Mouse (Mus musculus) liver, postnatal 0 days (tissue): ENCODE data around the gene Tbx5. TPM values are rescaled to one million over a fixed set of nuclear protein-coding genes. Genes with fewer than 3 reads are reported as not detected.

ENCODE experiments used
- ATAC-seq: fragments of 200-750 bp; cut with Nextera tagmentation; 2 replicates; pipeline ENCODE4 v1.8.0; 2017; ENCODE audit warnings: mild to moderate bottlenecking, moderate library complexity
- DNase-seq: peaks from one replicate; pipeline ENCODE4 v3.0.0-alpha.2; 2016
- H3K27ac ChIP-seq: fragments of 300-500 bp; sonication (generic); 2 replicates; pipeline ENCODE4 v1.5.1; 2014; ENCODE audit warnings: antibody characterized with exemption, moderate library complexity, mild to moderate bottlenecking, low read depth
- H3K27me3 ChIP-seq: fragments of 300-500 bp; sonication (generic); 2 replicates; pipeline ENCODE4 v1.6.1; 2014; ENCODE audit warnings: low read length, control low read depth, mixed read lengths; ENCODE audit not compliant: insufficient read depth
- H3K36me3 ChIP-seq: fragments of 300-500 bp; sonication (generic); replicated peaks from 2 replicates; pipeline ENCODE4 v1.6.1; 2014; ENCODE audit warnings: mild to moderate bottlenecking, control low read depth, low read length, moderate library complexity, mixed read lengths; ENCODE audit not compliant: insufficient read depth
- H3K4me1 ChIP-seq: fragments of 300-500 bp; sonication (generic); 2 replicates; pipeline ENCODE4 v1.6.1; 2014; ENCODE audit warnings: antibody characterized with exemption, mild to moderate bottlenecking, control low read depth; ENCODE audit not compliant: insufficient read depth
- H3K4me2 ChIP-seq: fragments of 300-500 bp; sonication (generic); 2 replicates; pipeline ENCODE4 v1.6.1; 2014; ENCODE audit warnings: low read depth, mild to moderate bottlenecking, low read length, moderate library complexity, mixed read lengths
- H3K4me3 ChIP-seq: fragments of 300-500 bp; sonication (generic); 2 replicates; pipeline ENCODE4 v1.5.1; 2014; ENCODE audit warnings: low read depth, low read length
- H3K9ac ChIP-seq: fragments of 300-500 bp; sonication (generic); replicated peaks from 2 replicates; pipeline ENCODE4 v1.6.1; 2014; ENCODE audit warnings: mild to moderate bottlenecking, moderate library complexity
- H3K9me3 ChIP-seq: fragments of 300-500 bp; sonication (generic); 2 replicates; pipeline ENCODE4 v1.6.1; 2016; ENCODE audit warnings: mild to moderate bottlenecking, control low read depth, low read length, mixed read lengths
- CTCF ChIP-seq: sonication (generic); IDR thresholded peaks from 2 replicates; pipeline ENCODE4 v1.5.1; 2016; ENCODE audit warnings: antibody characterized with exemption, low read depth
- EP300 ChIP-seq: IDR thresholded peaks from 2 replicates; pipeline ENCODE4 v1.6.1; 2016; ENCODE audit warnings: antibody characterized with exemption, low read depth, mild to moderate bottlenecking
- WGBS: fragments of 180-500 bp; shearing (Covaris S2); extraction: QIAGEN DNeasy Blood & Tissue Kit; methylation state at CpG from one replicate; pipeline ENCODE4 v1.1.7; 2014; ENCODE audit not compliant: insufficient replicate concordance; 5-methylcytosine and 5-hydroxymethylcytosine counted together
- polyA plus RNA-seq: library from polyadenylated mRNA; unstranded; fragments of >200 nt; fragmentation: Nextera tagmentation; extraction: Ambion mirVana; gene quantifications from 2 replicates; pipeline ENCODE4 v1.2.1, GENCODE M21; 2015

Gene Tbx5
- polyA plus RNA-seq, 1 experiment from 2014 or later, result not detected

DNA sequence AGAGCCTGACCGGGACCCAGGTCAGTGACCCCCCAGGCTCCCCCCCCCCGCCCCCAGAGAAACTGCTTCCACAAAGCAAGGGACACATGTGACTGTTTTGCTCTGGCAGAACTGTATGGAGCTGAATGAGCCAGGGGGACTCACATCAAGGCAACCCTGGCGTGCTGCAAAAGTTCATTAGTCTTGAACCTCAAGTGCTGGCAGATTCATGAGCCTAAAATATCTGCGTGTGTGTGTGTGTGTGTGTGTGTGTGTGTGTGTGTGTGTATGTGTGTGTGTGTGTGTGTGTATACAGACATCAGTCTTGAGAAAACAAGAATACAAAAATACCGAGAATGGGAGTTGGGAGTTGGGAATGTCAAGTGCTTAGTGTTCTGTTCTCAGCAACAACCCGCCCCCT lies 5.1 kb upstream of the Tbx5 start:
- ATAC-seq, result no peak
- H3K4me2 ChIP-seq, result no peak overlapping the region
- H3K36me3 ChIP-seq, result no peaks in the 10 kb centered on the region
- no peak for DNase-seq
- no peak overlapping the region for H3K27ac ChIP-seq
- H3K4me3 ChIP-seq, result no peak overlapping the region
- peaks cover 41% of the 10 kb centered on the region for H3K27me3 ChIP-seq
- 67% methylated on average over 6 of the region's 6 CpGs for WGBS
- peaks cover 5% of the 10 kb centered on the region for H3K4me1 ChIP-seq
- no peaks in the 10 kb centered on the region for H3K9me3 ChIP-seq
- TF ChIP-seq CTCF (no peak), EP300 (no peak)
- H3K9ac ChIP-seq, result no peak overlapping the region

DNA sequence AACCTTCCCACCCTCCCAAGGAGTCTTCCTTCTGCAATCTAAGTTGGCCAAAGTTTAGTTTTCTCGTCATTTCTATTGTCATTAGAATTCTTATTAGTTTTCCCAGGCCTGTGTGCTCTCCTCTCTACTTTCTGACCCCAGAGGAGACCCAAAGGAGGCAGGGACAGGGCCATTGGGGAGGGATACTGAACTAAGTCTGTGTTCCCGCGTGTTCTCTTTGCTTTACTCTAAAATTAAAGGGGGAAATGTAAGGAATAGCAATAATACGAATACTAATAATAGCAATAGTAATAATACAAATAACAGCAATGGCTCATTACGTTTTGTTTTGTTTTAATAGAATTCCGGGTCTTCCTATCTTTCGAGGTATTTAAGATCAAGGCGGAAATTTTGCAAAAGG lies 1.9 kb upstream of the Tbx5 start:
- H3K4me3 ChIP-seq, result peak overlapping the region; percentile 44; the same call in 1 of the 2 replicates
- H3K36me3 ChIP-seq, result no peaks in the 10 kb centered on the region
- no peak overlapping the region for H3K27ac ChIP-seq
- H3K27me3 ChIP-seq, result peaks cover 72% of the 10 kb centered on the region
- WGBS, result 10% methylated on average over 8 of the region's 8 CpGs
- DNase-seq, result no peak
- H3K4me2 ChIP-seq, result peak overlapping the region; percentile 71; the same call in 1 of the 2 replicates
- no peaks in the 10 kb centered on the region for H3K9me3 ChIP-seq
- TF ChIP-seq CTCF, result no peak
- TF ChIP-seq EP300, result no peak
- no peak for ATAC-seq
- no peak overlapping the region for H3K9ac ChIP-seq
- H3K4me1 ChIP-seq, result no peaks in the 10 kb centered on the region; the same call in 1 of the 2 replicates

DNA sequence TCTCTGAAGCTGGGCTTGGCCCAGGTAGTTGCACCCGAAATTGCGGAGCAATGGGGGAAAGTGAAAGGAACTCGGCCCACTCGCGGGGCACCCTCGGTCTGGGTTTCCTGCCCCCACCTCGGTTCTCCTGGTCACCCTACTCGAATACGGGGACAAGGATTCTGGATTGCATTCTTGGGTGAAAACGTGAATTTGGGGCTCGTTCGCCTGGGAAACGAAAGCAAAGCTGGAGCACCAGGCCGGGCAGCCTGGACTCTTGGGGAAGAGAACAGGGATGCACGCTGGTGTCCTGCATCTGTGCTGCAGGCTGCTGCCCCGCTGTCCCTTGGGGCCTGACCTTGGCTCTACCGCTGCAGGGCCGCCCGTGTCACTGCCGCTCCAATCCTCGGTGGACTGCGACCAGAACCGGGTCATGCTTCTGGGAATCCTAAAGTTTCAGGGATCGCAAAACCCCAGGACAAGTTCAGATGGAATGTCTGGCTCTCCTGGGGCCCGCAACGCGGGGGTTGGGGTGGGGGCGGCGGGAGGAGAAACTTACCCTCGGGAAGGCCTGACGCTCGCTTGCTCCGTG lies 1.2 kb upstream of the Tbx5 start:
- Histone ChIP-seq H3K36me3 (no peaks in the 10 kb centered on the region), H3K27ac (no peak overlapping the region), H3K4me3 (peak overlapping the region; percentile 44), H3K4me2 (peak overlapping the region; percentile 71), H3K9me3 (no peaks in the 10 kb centered on the region), H3K27me3 (peaks cover 79% of the 10 kb centered on the region), H3K9ac (no peak overlapping the region; the same call in 1 of the 2 replicates), H3K4me1 (no peaks in the 10 kb centered on the region; the same call in 1 of the 2 replicates)
- TF ChIP-seq EP300 (no peak), CTCF (no peak)
- no peak for ATAC-seq
- 1% methylated on average over 33 of the region's 33 CpGs for WGBS
- no peak for DNase-seq

DNA sequence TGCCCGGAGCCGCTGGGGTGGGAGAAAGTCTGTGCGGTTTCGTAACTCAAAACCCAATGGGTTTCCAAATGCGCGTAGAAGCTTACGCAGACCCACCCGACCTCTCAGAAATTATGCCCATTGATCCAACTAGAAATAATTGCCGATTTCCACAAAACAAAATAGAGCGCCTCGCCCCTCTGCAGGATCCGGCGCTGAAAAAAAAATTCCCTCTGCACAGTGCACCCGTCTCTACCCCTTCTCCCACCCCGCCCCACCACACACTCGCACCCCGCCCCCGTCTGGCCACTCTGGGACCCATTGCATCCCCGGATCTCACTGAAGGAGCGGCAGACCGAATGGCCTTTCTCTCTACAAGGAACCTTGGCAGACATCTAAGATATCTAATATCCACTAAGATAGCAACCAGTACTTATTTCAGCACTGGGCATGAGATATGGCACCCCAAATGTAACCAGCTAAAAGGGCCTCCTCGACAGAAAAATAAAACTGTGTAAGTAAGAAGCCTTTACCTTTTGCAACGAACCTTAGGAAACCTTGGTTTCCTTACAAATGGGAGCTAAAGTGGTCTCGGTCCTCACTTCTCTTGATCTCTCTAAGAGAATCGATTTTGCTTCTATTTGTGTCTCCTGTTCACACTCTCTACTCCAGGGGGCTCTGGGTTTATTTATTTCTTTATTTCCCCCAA lies 533 bp upstream of the Tbx5 start:
- peaks cover 85% of the 10 kb centered on the region for H3K27me3 ChIP-seq
- peak overlapping the region; percentile 44 for H3K4me3 ChIP-seq
- H3K9ac ChIP-seq, result no peak overlapping the region
- no peak overlapping the region for H3K27ac ChIP-seq
- H3K4me1 ChIP-seq, result no peaks in the 10 kb centered on the region; the same call in 1 of the 2 replicates
- ATAC-seq (no peak), DNase-seq (no peak)
- H3K4me2 ChIP-seq, result peak overlapping the region; percentile 71
- no peaks in the 10 kb centered on the region for H3K36me3 ChIP-seq
- no peak for TF ChIP-seq EP300
- TF ChIP-seq CTCF, result no peak
- no peaks in the 10 kb centered on the region for H3K9me3 ChIP-seq
- WGBS, result 2% methylated on average over 25 of the region's 25 CpGs

DNA sequence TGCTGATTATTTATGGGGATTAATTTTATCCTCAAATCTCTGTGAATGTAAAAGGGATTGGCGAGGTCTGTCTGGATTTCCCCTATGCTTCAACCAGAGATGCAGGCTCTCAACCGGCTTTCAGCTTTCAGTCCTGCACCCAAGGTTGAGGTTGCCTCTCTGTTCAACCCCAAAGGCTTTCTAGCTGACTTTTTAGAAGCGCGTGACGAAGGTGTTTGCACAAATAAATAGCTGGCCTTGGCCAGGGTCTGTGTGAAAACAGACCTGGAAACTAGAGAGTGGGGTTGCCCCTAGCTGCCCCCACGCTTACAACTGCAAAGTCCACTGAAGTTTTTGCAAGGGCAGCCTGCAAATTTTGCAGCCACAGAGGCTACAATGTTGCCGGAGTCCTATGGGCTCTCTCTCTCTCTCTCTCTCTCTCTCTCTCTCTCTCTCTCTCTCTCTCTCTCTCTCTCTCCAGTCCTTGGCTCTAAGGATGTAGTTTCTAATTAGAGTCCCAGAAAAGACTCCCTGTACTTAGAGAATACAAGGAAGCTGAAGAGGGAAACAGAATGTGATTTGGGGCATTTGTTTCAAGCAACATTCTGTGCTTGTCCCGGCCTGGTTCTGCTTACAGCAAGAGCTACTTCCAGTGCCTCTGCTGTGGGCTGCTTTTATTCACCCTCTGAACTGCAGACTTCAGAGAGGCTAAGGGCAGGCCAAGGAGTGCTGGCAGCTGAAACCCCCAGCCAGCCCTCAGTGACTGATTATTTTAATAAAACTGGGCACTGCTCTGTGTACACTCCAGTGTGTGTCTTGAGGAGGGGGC lies 959 bp downstream of the Tbx5 start:
- Histone ChIP-seq H3K4me1 (no peaks in the 10 kb centered on the region; the same call in 1 of the 2 replicates), H3K4me3 (no peak overlapping the region), H3K27ac (no peak overlapping the region), H3K9ac (no peak overlapping the region), H3K27me3 (peaks cover 94% of the 10 kb centered on the region), H3K4me2 (no peak overlapping the region), H3K36me3 (no peaks in the 10 kb centered on the region), H3K9me3 (no peaks in the 10 kb centered on the region)
- 10% methylated on average over 8 of the region's 8 CpGs for WGBS
- TF ChIP-seq EP300, result no peak
- no peak for TF ChIP-seq CTCF
- DNase-seq, result no peak
- ATAC-seq, result no peak

DNA sequence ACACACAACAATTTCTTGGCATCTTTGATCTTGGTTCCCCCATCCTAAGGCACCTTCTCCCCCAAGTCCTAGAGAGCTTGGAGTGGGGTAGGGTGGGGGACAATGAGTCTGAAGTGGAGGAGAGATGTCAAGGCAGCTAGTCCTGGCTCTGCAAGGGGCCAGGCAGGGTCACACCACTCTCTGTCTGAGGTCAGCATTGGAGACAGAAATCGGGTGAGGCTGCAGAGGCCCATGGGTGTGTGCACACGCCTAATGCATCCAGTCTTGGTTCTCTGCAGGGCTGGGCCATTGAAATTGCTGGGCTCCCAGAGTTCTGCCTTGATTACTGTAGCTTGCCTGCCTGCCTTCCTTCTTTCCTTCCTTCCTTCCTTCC lies 1.5 kb downstream of the Tbx5 start:
- no peak for DNase-seq
- H3K4me2 ChIP-seq, result no peak overlapping the region
- TF ChIP-seq CTCF, result no peak
- no peak for TF ChIP-seq EP300
- H3K27ac ChIP-seq, result no peak overlapping the region
- H3K9ac ChIP-seq, result no peak overlapping the region
- no peaks in the 10 kb centered on the region for H3K9me3 ChIP-seq
- WGBS, result 8% methylated on average over 2 of the region's 2 CpGs
- H3K4me3 ChIP-seq, result no peak overlapping the region
- no peaks in the 10 kb centered on the region; the same call in 1 of the 2 replicates for H3K4me1 ChIP-seq
- no peak for ATAC-seq
- no peaks in the 10 kb centered on the region for H3K36me3 ChIP-seq
- H3K27me3 ChIP-seq, result peaks cover 96% of the 10 kb centered on the region
